Mouse (Mus musculus): ENCODE results near the gene Zmynd15. TPM values are rescaled to one million over a fixed set of nuclear protein-coding genes. Genes with fewer than 3 reads are reported as not detected.

Zmynd15 gene
- polyA plus RNA-seq, 1 experiment = 186 TPM

GRCm38 (mm10) chr11:70438728-70439374 lies 20.4 kb upstream of the Zmynd15 start:
- Histone ChIP-seq H3K27ac (ENCODE audit: control insufficient read depth, insufficient read depth, low read depth, low read length) (no peak overlapping the region), H3K27me3 (ENCODE audit: control insufficient read depth, insufficient read depth, low read length) (no peaks in the 10 kb centered on the region), H3K4me1 (ENCODE audit: control insufficient read depth, insufficient read depth, low read length) (no peaks in the 10 kb centered on the region; the same call in 1 of the 2 replicates), H3K4me3 (ENCODE audit: control insufficient read depth, low read depth, low read length) (no peak overlapping the region), H3K36me3 (ENCODE audit: control insufficient read depth, insufficient read depth, low read length) (no peaks in the 10 kb centered on the region)
- TF ChIP-seq POLR2A (IDR thresholded peaks at IDR 0.05; ENCODE audit: control insufficient read depth, low read depth, low read length) (no peak), CTCF (IDR thresholded peaks at IDR 0.05; ENCODE audit: control insufficient read depth, insufficient read depth, insufficient replicate concordance, low read depth, low read length) (no peak)

DNA sequence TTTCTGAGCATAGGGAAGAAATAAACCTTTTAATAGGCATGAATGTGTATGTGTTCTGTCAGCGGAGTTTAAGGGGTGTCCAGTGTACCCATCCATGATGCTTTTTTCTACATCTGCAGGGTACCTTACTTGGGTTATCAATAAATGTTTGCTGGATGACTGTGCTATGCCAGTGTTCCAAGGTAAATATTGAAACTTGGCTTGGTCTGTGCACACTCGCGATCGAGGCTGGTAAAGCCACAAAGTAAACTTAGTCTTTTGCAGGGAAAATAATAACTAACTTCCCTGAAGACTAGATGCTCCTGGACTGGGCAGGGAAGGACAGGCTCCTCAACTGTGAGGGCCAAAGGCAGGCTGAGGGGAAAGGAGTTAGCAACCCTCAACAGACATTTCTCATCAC lies 18.6 kb upstream of the Zmynd15 start:
- TF ChIP-seq CTCF (IDR thresholded peaks at IDR 0.05; ENCODE audit: control insufficient read depth, insufficient read depth, insufficient replicate concordance, low read depth, low read length) (no peak), POLR2A (IDR thresholded peaks at IDR 0.05; ENCODE audit: control insufficient read depth, low read depth, low read length) (no peak)
- Histone ChIP-seq H3K4me3 (ENCODE audit: control insufficient read depth, low read depth, low read length) (no peak overlapping the region), H3K27me3 (ENCODE audit: control insufficient read depth, insufficient read depth, low read length) (no peaks in the 10 kb centered on the region), H3K36me3 (ENCODE audit: control insufficient read depth, insufficient read depth, low read length) (no peaks in the 10 kb centered on the region), H3K27ac (ENCODE audit: control insufficient read depth, insufficient read depth, low read depth, low read length) (no peak overlapping the region), H3K4me1 (ENCODE audit: control insufficient read depth, insufficient read depth, low read length) (no peaks in the 10 kb centered on the region; the same call in 1 of the 2 replicates)

DNA sequence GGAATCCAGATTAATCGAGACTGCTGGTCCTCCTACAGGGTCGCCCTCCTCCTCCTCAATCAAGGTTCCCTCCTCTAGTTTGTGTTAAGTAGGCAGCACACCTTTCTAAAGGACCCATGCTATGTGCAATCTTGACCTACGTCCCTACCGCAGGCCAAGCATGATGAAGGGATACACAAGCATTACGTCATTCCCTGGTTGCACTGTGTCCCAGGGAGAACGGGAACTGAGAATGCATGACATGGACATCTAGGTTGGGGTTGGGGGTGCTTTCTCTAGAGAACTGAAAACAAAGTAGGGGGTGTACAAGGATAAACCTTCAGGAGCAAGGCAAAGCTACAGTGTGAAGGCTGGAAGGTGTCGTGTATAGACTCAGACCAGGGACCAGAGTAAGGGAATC lies 17.4 kb upstream of the Zmynd15 start:
- Histone ChIP-seq H3K4me3 (ENCODE audit: control insufficient read depth, low read depth, low read length) (no peak overlapping the region), H3K27ac (ENCODE audit: control insufficient read depth, insufficient read depth, low read depth, low read length) (no peak overlapping the region), H3K4me1 (ENCODE audit: control insufficient read depth, insufficient read depth, low read length) (no peaks in the 10 kb centered on the region; the same call in 1 of the 2 replicates), H3K27me3 (ENCODE audit: control insufficient read depth, insufficient read depth, low read length) (no peaks in the 10 kb centered on the region), H3K36me3 (ENCODE audit: control insufficient read depth, insufficient read depth, low read length) (no peaks in the 10 kb centered on the region)
- TF ChIP-seq POLR2A (IDR thresholded peaks at IDR 0.05; ENCODE audit: control insufficient read depth, low read depth, low read length) = no peak
- TF ChIP-seq CTCF (IDR thresholded peaks at IDR 0.05; ENCODE audit: control insufficient read depth, insufficient read depth, insufficient replicate concordance, low read depth, low read length) = no peak

DNA sequence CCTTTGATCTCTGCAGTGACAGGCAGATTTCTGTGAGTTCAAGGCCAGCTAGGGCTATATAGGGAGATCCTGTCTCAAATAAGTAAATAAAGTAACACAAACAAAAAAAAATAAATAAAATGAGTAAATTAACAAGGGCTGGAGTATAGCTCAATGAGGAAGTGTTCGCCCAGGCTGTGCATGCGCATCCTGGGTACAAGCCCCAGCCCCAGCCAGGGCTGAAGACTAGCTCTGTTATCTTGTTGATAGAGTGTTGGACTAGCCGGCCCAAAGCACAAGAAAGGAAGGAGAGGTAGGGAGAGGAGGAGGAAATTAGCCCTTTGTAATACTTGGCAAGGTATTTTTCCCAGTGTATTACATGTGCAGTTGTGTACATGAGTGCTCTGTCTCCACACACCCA lies 15.3 kb upstream of the Zmynd15 start:
- no peak overlapping the region for H3K27ac ChIP-seq (ENCODE audit: control insufficient read depth, insufficient read depth, low read depth, low read length)
- no peak overlapping the region for H3K4me3 ChIP-seq (ENCODE audit: control insufficient read depth, low read depth, low read length)
- TF ChIP-seq CTCF (IDR thresholded peaks at IDR 0.05; ENCODE audit: control insufficient read depth, insufficient read depth, insufficient replicate concordance, low read depth, low read length) = no peak
- TF ChIP-seq POLR2A (IDR thresholded peaks at IDR 0.05; ENCODE audit: control insufficient read depth, low read depth, low read length) = no peak
- no peaks in the 10 kb centered on the region for H3K27me3 ChIP-seq (ENCODE audit: control insufficient read depth, insufficient read depth, low read length)
- H3K4me1 ChIP-seq (ENCODE audit: control insufficient read depth, insufficient read depth, low read length) = no peaks in the 10 kb centered on the region
- H3K36me3 ChIP-seq (ENCODE audit: control insufficient read depth, insufficient read depth, low read length) = no peaks in the 10 kb centered on the region

- TF ChIP-seq POLR2A (IDR thresholded peaks at IDR 0.05; ENCODE audit: control insufficient read depth, low read depth, low read length) = no peak
- TF ChIP-seq CTCF (IDR thresholded peaks at IDR 0.05; ENCODE audit: control insufficient read depth, insufficient read depth, insufficient replicate concordance, low read depth, low read length) = no peak
- Histone ChIP-seq H3K27me3 (ENCODE audit: control insufficient read depth, insufficient read depth, low read length) (no peaks in the 10 kb centered on the region), H3K4me1 (ENCODE audit: control insufficient read depth, insufficient read depth, low read length) (no peaks in the 10 kb centered on the region), H3K36me3 (ENCODE audit: control insufficient read depth, insufficient read depth, low read length) (no peaks in the 10 kb centered on the region), H3K27ac (ENCODE audit: control insufficient read depth, insufficient read depth, low read depth, low read length) (no peak overlapping the region), H3K4me3 (ENCODE audit: control insufficient read depth, low read depth, low read length) (no peak overlapping the region)
Observed at GRCm38 (mm10) chr11:70444667-70445066, 14.6 kb upstream of the Zmynd15 start.

- no peaks in the 10 kb centered on the region for H3K36me3 ChIP-seq (ENCODE audit: control insufficient read depth, insufficient read depth, low read length)
- H3K4me1 ChIP-seq (ENCODE audit: control insufficient read depth, insufficient read depth, low read length) = peaks cover 5% of the 10 kb centered on the region; the same call in 1 of the 2 replicates
- TF ChIP-seq CTCF (IDR thresholded peaks at IDR 0.05; ENCODE audit: control insufficient read depth, insufficient read depth, insufficient replicate concordance, low read depth, low read length) (no peak), POLR2A (IDR thresholded peaks at IDR 0.05; ENCODE audit: control insufficient read depth, low read depth, low read length) (no peak)
- no peaks in the 10 kb centered on the region for H3K27me3 ChIP-seq (ENCODE audit: control insufficient read depth, insufficient read depth, low read length)
- H3K27ac ChIP-seq (ENCODE audit: control insufficient read depth, insufficient read depth, low read depth, low read length) = no peak overlapping the region
- H3K4me3 ChIP-seq (ENCODE audit: control insufficient read depth, low read depth, low read length) = no peak overlapping the region
Observed at GRCm38 (mm10) chr11:70446756-70447155, 12.5 kb upstream of the Zmynd15 start.

GRCm38 (mm10) chr11:70447373-70447772 lies 11.9 kb upstream of the Zmynd15 start:
- H3K4me3 ChIP-seq (ENCODE audit: control insufficient read depth, low read depth, low read length) = no peak overlapping the region
- TF ChIP-seq POLR2A (IDR thresholded peaks at IDR 0.05; ENCODE audit: control insufficient read depth, low read depth, low read length) = no peak
- no peak for TF ChIP-seq CTCF (IDR thresholded peaks at IDR 0.05; ENCODE audit: control insufficient read depth, insufficient read depth, insufficient replicate concordance, low read depth, low read length)

More at GRCm38 (mm10) chr11:70447373-70447772, 11.9 kb upstream of the Zmynd15 start:
- Histone ChIP-seq H3K27ac (ENCODE audit: control insufficient read depth, insufficient read depth, low read depth, low read length) (no peak overlapping the region), H3K4me1 (ENCODE audit: control insufficient read depth, insufficient read depth, low read length) (peaks cover 5% of the 10 kb centered on the region; the same call in 1 of the 2 replicates), H3K36me3 (ENCODE audit: control insufficient read depth, insufficient read depth, low read length) (no peaks in the 10 kb centered on the region), H3K27me3 (ENCODE audit: control insufficient read depth, insufficient read depth, low read length) (no peaks in the 10 kb centered on the region)
